In the genomic region with DNA sequence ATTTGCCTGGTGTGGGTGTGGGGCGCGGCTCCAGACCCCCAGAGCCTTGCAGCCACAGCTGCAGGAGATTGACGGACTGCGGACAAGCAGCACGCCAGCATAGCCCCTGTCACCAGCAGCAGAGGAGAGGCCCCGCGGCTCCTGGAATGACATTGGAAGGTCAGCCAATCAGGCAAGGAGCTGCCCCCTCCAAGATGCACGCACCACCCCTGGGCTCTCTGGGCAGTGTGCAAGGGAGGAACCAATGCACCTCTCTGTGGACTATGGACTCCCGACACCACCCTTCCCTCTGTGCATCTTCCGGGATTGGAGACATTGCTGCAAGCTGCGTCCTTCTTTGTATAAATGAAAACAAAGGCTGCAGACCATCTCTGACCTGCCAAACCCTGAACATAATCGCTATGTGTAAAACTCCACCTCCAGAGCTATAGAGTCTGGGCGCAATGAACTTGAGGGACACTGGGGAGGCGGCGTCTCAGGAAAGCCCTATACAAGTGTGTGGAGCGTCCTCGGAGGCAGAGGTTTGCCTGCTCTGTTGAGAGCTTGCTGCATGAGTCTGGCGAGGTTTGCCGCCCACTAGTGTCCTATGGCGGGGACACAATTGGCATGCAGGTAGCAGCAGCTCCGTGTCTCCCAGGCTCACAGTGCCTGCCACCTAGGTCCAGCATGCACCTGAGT, we compare ENCODE assay signal across 8 mouse cellular contexts. TPM values are rescaled to one million over a fixed set of nuclear protein-coding genes. Genes with fewer than 3 reads are reported as not detected.
DNase-seq lines count a peak whose midpoint lies in the region; ATAC-seq lines count a peak whose summit lies in the region.

No protein-coding gene starts in this region.

- peaks cover 40% of the 10 kb centered on the region for H3K27me3 ChIP-seq in heart, embryonic 11.5 days (ENCODE audit: control insufficient read depth, insufficient read depth, low read length)
- H3K27me3 ChIP-seq in kidney, embryonic 14.5 days (ENCODE audit: control insufficient read depth, insufficient read depth, low read length): peaks cover 40% of the 10 kb centered on the region
- H3K27me3 ChIP-seq in midbrain, embryonic 15.5 days (replicated peaks): no peaks in the 10 kb centered on the region

- no peaks in the 10 kb centered on the region for H3K9me3 ChIP-seq in heart, embryonic 11.5 days (replicated peaks; ENCODE audit: control insufficient read depth, low read length)
- H3K9me3 ChIP-seq in kidney, embryonic 14.5 days (ENCODE audit: control insufficient read depth, low read length): no peaks in the 10 kb centered on the region
- no peaks in the 10 kb centered on the region for H3K9me3 ChIP-seq in midbrain, embryonic 15.5 days

- peak overlapping the region; percentile 13; the same call in 1 of the 2 replicates for H3K9ac ChIP-seq in heart, embryonic 11.5 days (ENCODE audit: low read depth, low read length)
- peak overlapping the region; percentile 35; the same call in 1 of the 2 replicates for H3K9ac ChIP-seq in kidney, embryonic 14.5 days (ENCODE audit: low read depth, low read length)
- peak overlapping the region; percentile 57 for H3K9ac ChIP-seq in midbrain, embryonic 15.5 days

- peak overlapping the region; percentile 46 for H3K4me3 ChIP-seq in heart, embryonic 11.5 days (ENCODE audit: low read depth, low read length)
- peak overlapping the region; percentile 28 for H3K4me3 ChIP-seq in kidney, embryonic 14.5 days (ENCODE audit: low read length)
- peak overlapping the region; percentile 42 for H3K4me3 ChIP-seq in midbrain, embryonic 15.5 days

- DNase-seq in urinary bladder, adult 18-20 months (ENCODE audit: low spot score in 2 of 2): peak; percentile 7 to 44
- no peak for DNase-seq in urinary bladder, postnatal 10 days (ENCODE audit: low spot score)
- DNase-seq in embryo, embryonic 11.5 days (ENCODE audit: low read depth, low spot score): peak; percentile 35
- peak; percentile 39 for DNase-seq in liver
- DNase-seq in thymus, postnatal 14 days: peak; percentile 20

- H3K36me3 ChIP-seq in heart, embryonic 11.5 days (ENCODE audit: control insufficient read depth, insufficient read depth, low read length): no peaks in the 10 kb centered on the region
- no peaks in the 10 kb centered on the region for H3K36me3 ChIP-seq in kidney, embryonic 14.5 days (ENCODE audit: control insufficient read depth, insufficient read depth, low read length)
- H3K36me3 ChIP-seq in midbrain, embryonic 15.5 days (replicated peaks): no peaks in the 10 kb centered on the region

- peak overlapping the region; percentile 87 for H3K4me2 ChIP-seq in heart, embryonic 11.5 days
- H3K4me2 ChIP-seq in kidney, embryonic 14.5 days (replicated peaks; ENCODE audit: low read depth, low read length): peak overlapping the region; percentile 50
- peak overlapping the region; percentile 83 for H3K4me2 ChIP-seq in midbrain, embryonic 15.5 days

- peak; percentile 76 for ATAC-seq in heart, embryonic 11.5 days (replicated peaks; ENCODE audit: insufficient number of reproducible peaks, low FRiP score, low TSS enrichment)
- peak; percentile 79 for ATAC-seq in kidney, embryonic 14.5 days (ENCODE audit: low FRiP score, low TSS enrichment)
- ATAC-seq in midbrain, embryonic 15.5 days (replicated peaks): peak; percentile 85

- 2% methylated on average over 21 of the region's 21 CpGs for WGBS in heart, embryonic 11.5 days (ENCODE audit: insufficient replicate concordance)
- under 1% methylated on average over 21 of the region's 21 CpGs for WGBS in kidney, embryonic 14.5 days
- under 1% methylated on average over 21 of the region's 21 CpGs for WGBS in midbrain, embryonic 15.5 days

- H3K4me1 ChIP-seq in heart, embryonic 11.5 days (ENCODE audit: control insufficient read depth, insufficient read depth, low read length): no peaks in the 10 kb centered on the region
- no peaks in the 10 kb centered on the region for H3K4me1 ChIP-seq in kidney, embryonic 14.5 days (ENCODE audit: control insufficient read depth, insufficient read depth, low read length)
- H3K4me1 ChIP-seq in midbrain, embryonic 15.5 days: peaks cover 56% of the 10 kb centered on the region

- H3K27ac ChIP-seq in heart, embryonic 11.5 days (ENCODE audit: low read depth, low read length): no peak overlapping the region
- H3K27ac ChIP-seq in kidney, embryonic 14.5 days (ENCODE audit: low read depth, low read length): no peak overlapping the region
- peak overlapping the region; percentile 85 for H3K27ac ChIP-seq in midbrain, embryonic 15.5 days

RNA-seq across cellular contexts. Expression of a gene that starts 5.0 kb away (rescaled TPM):
- polyA plus RNA-seq in heart, embryonic 11.5 days (2014; fragmentation: Nextera tagmentation; extraction: Ambion mirVana): 0.08 and 0.10 TPM in 2 replicates
- polyA plus RNA-seq in kidney, embryonic 14.5 days (2014; fragmentation: Nextera tagmentation; extraction: Ambion mirVana): 0.07 TPM in 1 of 2 replicates, not detected in the other
- polyA plus RNA-seq in midbrain, embryonic 15.5 days (2015; fragmentation: Nextera tagmentation; extraction: Ambion mirVana): 16.2 and 16.9 TPM in 2 replicates

Comparison
In these comparisons a context has a peak if more than half of its experiments do, and no peak if none do; other contexts are left out.
1. RNA of a gene that starts 5.0 kb away (polyA plus RNA-seq): 16.2 to 16.9 TPM in midbrain, embryonic 15.5 days; 0.08 to 0.10 TPM in heart, embryonic 11.5 days and 0.07 TPM in kidney, embryonic 14.5 days; every median in the first group is over 10 times any median in the second.
2. Peak in every context shown above with its lines, with median percentiles within 50 percentile points of each other: ATAC-seq, H3K4me2 ChIP-seq, H3K4me3 ChIP-seq and H3K9ac ChIP-seq.